Mouse (Mus musculus) hindbrain, postnatal 0 days (tissue): ENCODE data around the gene Lonp2. TPM values are rescaled to one million over a fixed set of nuclear protein-coding genes. Genes with fewer than 3 reads are reported as not detected.

Experiments
- ATAC-seq: fragments of 200-750 bp; cut with Nextera tagmentation; 2 replicates; pipeline ENCODE4 v1.8.0; 2017; ENCODE audit warnings: mild to moderate bottlenecking, moderate TSS enrichment, moderate library complexity
- DNase-seq: peaks from one replicate; pipeline ENCODE4 v3.0.0-alpha.2; 2015; ENCODE audit warnings: low spot score
- H3K27ac ChIP-seq: fragments of 300-500 bp; sonication (generic); 2 replicates; pipeline ENCODE4 v1.5.1; 2014; ENCODE audit warnings: mild to moderate bottlenecking
- H3K27me3 ChIP-seq: fragments of 300-500 bp; sonication (generic); 2 replicates; pipeline ENCODE4 v1.6.1; 2014; ENCODE audit warnings: low read length, mixed read lengths; ENCODE audit not compliant: insufficient read depth
- H3K36me3 ChIP-seq: fragments of 300-500 bp; sonication (generic); 2 replicates; pipeline ENCODE4 v1.6.1; 2014; ENCODE audit warnings: low read length, mixed read lengths; ENCODE audit not compliant: insufficient read depth
- H3K4me1 ChIP-seq: fragments of 300-500 bp; sonication (generic); 2 replicates; pipeline ENCODE4 v1.6.1; 2014; ENCODE audit warnings: antibody characterized with exemption, low read length, mixed read lengths; ENCODE audit not compliant: insufficient read depth
- H3K4me2 ChIP-seq: fragments of 300-500 bp; sonication (generic); 2 replicates; pipeline ENCODE4 v1.6.1; 2014; ENCODE audit warnings: low read depth, mild to moderate bottlenecking, low read length, moderate library complexity, mixed read lengths
- H3K4me3 ChIP-seq: fragments of 300-500 bp; sonication (generic); 2 replicates; pipeline ENCODE4 v1.5.1; 2014; ENCODE audit warnings: low read length
- H3K9ac ChIP-seq: fragments of 300-500 bp; sonication (generic); replicated peaks from 2 replicates; pipeline ENCODE4 v1.6.1; 2014; ENCODE audit warnings: mild to moderate bottlenecking, low read length, moderate library complexity, mixed read lengths
- H3K9me3 ChIP-seq: fragments of 300-500 bp; sonication (generic); 2 replicates; pipeline ENCODE4 v1.6.1; 2016; ENCODE audit warnings: low read length, mixed read lengths
- CTCF ChIP-seq: IDR thresholded peaks from 2 replicates; pipeline ENCODE4 v1.5.1; 2016; ENCODE audit warnings: antibody characterized with exemption, control low read depth, low read depth
- WGBS: fragments of 180-500 bp; shearing (Covaris S2); extraction: QIAGEN DNeasy Blood & Tissue Kit; methylation state at CpG from one replicate; pipeline ENCODE4 v1.1.7; 2014; 5-methylcytosine and 5-hydroxymethylcytosine counted together
- microRNA-seq, 2 experiments: library from miRNA; unstranded; fragments of <30 nt; microRNA quantifications; one replicate each; pipeline ENCODE4; 2016
- polyA plus RNA-seq: library from polyadenylated mRNA; unstranded; fragments of >200 nt; fragmentation: Nextera tagmentation; extraction: Ambion mirVana; gene quantifications from 2 replicates; pipeline ENCODE4 v1.2.1, GENCODE M21; 2015
- total RNA-seq: library from RNA; depleted of rRNA; stranded (reverse); fragments of >200 nt; gene quantifications from 2 replicates; pipeline ENCODE4 v1.2.3, GENCODE M21; 2014; rRNA removed

The Lonp2 gene
- total and polyA plus RNA-seq, 2 experiments from 2014 or later: 58.8 to 65.2 TPM

GRCm38 (mm10) chr8:86766548-86767211 lies 142.8 kb downstream of the Lonp2 start:
- Histone ChIP-seq H3K27me3 (no peaks in the 10 kb centered on the region), H3K36me3 (no peaks in the 10 kb centered on the region), H3K9me3 (no peaks in the 10 kb centered on the region), H3K9ac (no peak overlapping the region), H3K27ac (no peak overlapping the region), H3K4me1 (no peaks in the 10 kb centered on the region), H3K4me3 (no peak overlapping the region), H3K4me2 (no peak overlapping the region)
- DNase-seq (peak; percentile 12), ATAC-seq (no peak)
- no peak for TF ChIP-seq CTCF
- WGBS: 81% methylated on average over 9 of the region's 9 CpGs

GRCm38 (mm10) chr8:86768499-86768898 lies 144.7 kb downstream of the Lonp2 start:
- Histone ChIP-seq H3K27ac (no peak overlapping the region), H3K4me3 (no peak overlapping the region), H3K36me3 (no peaks in the 10 kb centered on the region), H3K9ac (no peak overlapping the region), H3K9me3 (no peaks in the 10 kb centered on the region), H3K4me1 (no peaks in the 10 kb centered on the region), H3K4me2 (no peak overlapping the region), H3K27me3 (no peaks in the 10 kb centered on the region)
- peak; percentile 24 for DNase-seq
- no peak for ATAC-seq
- TF ChIP-seq CTCF: no peak
- 67% methylated on average over 5 of the region's 5 CpGs for WGBS

- no peak overlapping the region for H3K4me3 ChIP-seq
- DNase-seq: no peak
These were observed 146.3 kb downstream of the Lonp2 start for GRCm38 (mm10) chr8:86769945-86770715.

More at GRCm38 (mm10) chr8:86769945-86770715, 146.3 kb downstream of the Lonp2 start:
- Histone ChIP-seq H3K27me3 (no peaks in the 10 kb centered on the region), H3K9me3 (no peaks in the 10 kb centered on the region), H3K36me3 (no peaks in the 10 kb centered on the region), H3K4me1 (no peaks in the 10 kb centered on the region), H3K4me2 (no peak overlapping the region), H3K27ac (no peak overlapping the region), H3K9ac (no peak overlapping the region)
- TF ChIP-seq CTCF: no peak
- WGBS: 79% methylated on average over 1 of the region's 1 CpGs
- no peak for ATAC-seq

Small RNAs within 50 kb of the gene (microRNA-seq; reads per million reads assigned to microRNA genes)
- 0 reads per million in 2 experiments for gene Gm44348

Other genes with a start within 250 kb of the Lonp2 start
- 0.25 and 0.26 TPM in 2 replicates for gene Abcc12, start 43.4 kb upstream of the Lonp2 start, total RNA-seq
- 0.19 and 0.21 TPM in 2 replicates for gene Abcc12, start 43.4 kb upstream of the Lonp2 start, polyA plus RNA-seq
- not detected in 2 replicates for gene Gm10638, start 121.7 kb downstream of the Lonp2 start, total RNA-seq
- gene Gm10638, start 121.7 kb downstream of the Lonp2 start, polyA plus RNA-seq: 6.7 TPM in 2 replicates
- gene Siah1a, start 121.9 kb downstream of the Lonp2 start, total RNA-seq: 69.7 and 70.9 TPM in 2 replicates
- gene Siah1a, start 121.9 kb downstream of the Lonp2 start, polyA plus RNA-seq: 64.0 and 66.1 TPM in 2 replicates